Mouse (Mus musculus) lung, postnatal 0 days (tissue): Measurements from ENCODE around the gene Shroom1. TPM values are rescaled to one million over a fixed set of nuclear protein-coding genes. Genes with fewer than 3 reads are reported as not detected.

Experiments used
- ATAC-seq: fragments of 200-750 bp; cut with Nextera tagmentation; 2 replicates; pipeline ENCODE4 v1.8.0; 2017; ENCODE audit warnings: moderate library complexity
- DNase-seq: peaks from one replicate; pipeline ENCODE4 v3.0.0-alpha.2; 2016; ENCODE audit warnings: low spot score
- H3K27ac ChIP-seq: fragments of 300-500 bp; sonication (generic); 2 replicates; pipeline ENCODE4 v1.5.1; 2014; ENCODE audit warnings: antibody characterized with exemption, mild to moderate bottlenecking, low read length, mixed read lengths
- H3K27me3 ChIP-seq: fragments of 300-500 bp; sonication (generic); replicated peaks from 2 replicates; pipeline ENCODE4 v1.6.1; 2014; ENCODE audit warnings: low read length, mixed read lengths; ENCODE audit not compliant: insufficient read depth
- H3K36me3 ChIP-seq: fragments of 300-500 bp; sonication (generic); 2 replicates; pipeline ENCODE4 v1.6.1; 2014; ENCODE audit warnings: low read length, mixed read lengths; ENCODE audit not compliant: insufficient read depth
- H3K4me1 ChIP-seq: fragments of 300-500 bp; sonication (generic); 2 replicates; pipeline ENCODE4 v1.6.1; 2014; ENCODE audit warnings: antibody characterized with exemption, low read depth, low read length, mixed read lengths; ENCODE audit not compliant: insufficient read depth
- H3K4me2 ChIP-seq: fragments of 300-500 bp; sonication (generic); replicated peaks from 2 replicates; pipeline ENCODE4 v1.6.1; 2014; ENCODE audit warnings: low read depth, mild to moderate bottlenecking, low read length, moderate library complexity, mixed read lengths
- H3K4me3 ChIP-seq: fragments of 300-500 bp; sonication (generic); 2 replicates; pipeline ENCODE4 v1.5.1; 2014; ENCODE audit warnings: low read depth, low read length
- H3K9ac ChIP-seq: fragments of 300-500 bp; sonication (generic); replicated peaks from 2 replicates; pipeline ENCODE4 v1.6.1; 2014; ENCODE audit warnings: low read depth, mild to moderate bottlenecking
- H3K9me3 ChIP-seq: fragments of 300-500 bp; sonication (generic); 2 replicates; pipeline ENCODE4 v1.6.1; 2016; ENCODE audit warnings: low read length, mixed read lengths
- CTCF ChIP-seq: IDR thresholded peaks from 2 replicates; pipeline ENCODE4 v1.5.1; 2016; ENCODE audit warnings: antibody characterized with exemption, mild to moderate bottlenecking
- EP300 ChIP-seq: IDR thresholded peaks from 2 replicates; pipeline ENCODE4 v1.6.1; 2016; ENCODE audit warnings: antibody characterized with exemption, mild to moderate bottlenecking, control low read depth
- WGBS: fragments of 180-500 bp; shearing (Covaris S2); extraction: QIAGEN DNeasy Blood & Tissue Kit; methylation state at CpG from one replicate; pipeline ENCODE4 v1.1.7; 2014; 5-methylcytosine and 5-hydroxymethylcytosine counted together
- polyA plus RNA-seq: library from polyadenylated mRNA; unstranded; fragments of >200 nt; fragmentation: Nextera tagmentation; extraction: Ambion mirVana; gene quantifications from 2 replicates; pipeline ENCODE4 v1.2.1, GENCODE M21; 2015

Gene Shroom1
- polyA plus RNA-seq, 1 experiment from 2014 or later: 0.88 TPM

- no peak overlapping the region for H3K4me2 ChIP-seq
- H3K27ac ChIP-seq: no peak overlapping the region
- ATAC-seq (no peak), DNase-seq (no peak)
- peaks cover 14% of the 10 kb centered on the region for H3K27me3 ChIP-seq
- TF ChIP-seq EP300 (no peak), CTCF (no peak)
- no peak overlapping the region for H3K4me3 ChIP-seq
- peaks cover 8% of the 10 kb centered on the region; the same call in 1 of the 2 replicates for H3K4me1 ChIP-seq
- no peaks in the 10 kb centered on the region for H3K36me3 ChIP-seq
- WGBS: 69% methylated on average over 3 of the region's 3 CpGs
- H3K9me3 ChIP-seq: no peaks in the 10 kb centered on the region
- H3K9ac ChIP-seq: no peak overlapping the region
Observed at GRCm38 (mm10) chr11:53460192-53460591, 3.2 kb downstream of the Shroom1 start.

GRCm38 (mm10) chr11:53461727-53462126, 4.7 kb downstream of the Shroom1 start:
- DNase-seq (no peak), ATAC-seq (no peak)
- H3K4me1 ChIP-seq: peaks cover 12% of the 10 kb centered on the region; the same call in 1 of the 2 replicates
- H3K4me2 ChIP-seq: no peak overlapping the region
- no peak overlapping the region for H3K4me3 ChIP-seq
- WGBS: 44% methylated on average over 5 of the region's 5 CpGs
- no peak overlapping the region for H3K9ac ChIP-seq
- TF ChIP-seq CTCF: no peak
- TF ChIP-seq EP300: no peak
- H3K27me3 ChIP-seq: peaks cover 26% of the 10 kb centered on the region
- H3K27ac ChIP-seq: no peak overlapping the region
- no peaks in the 10 kb centered on the region for H3K9me3 ChIP-seq
- H3K36me3 ChIP-seq: no peaks in the 10 kb centered on the region

DNA sequence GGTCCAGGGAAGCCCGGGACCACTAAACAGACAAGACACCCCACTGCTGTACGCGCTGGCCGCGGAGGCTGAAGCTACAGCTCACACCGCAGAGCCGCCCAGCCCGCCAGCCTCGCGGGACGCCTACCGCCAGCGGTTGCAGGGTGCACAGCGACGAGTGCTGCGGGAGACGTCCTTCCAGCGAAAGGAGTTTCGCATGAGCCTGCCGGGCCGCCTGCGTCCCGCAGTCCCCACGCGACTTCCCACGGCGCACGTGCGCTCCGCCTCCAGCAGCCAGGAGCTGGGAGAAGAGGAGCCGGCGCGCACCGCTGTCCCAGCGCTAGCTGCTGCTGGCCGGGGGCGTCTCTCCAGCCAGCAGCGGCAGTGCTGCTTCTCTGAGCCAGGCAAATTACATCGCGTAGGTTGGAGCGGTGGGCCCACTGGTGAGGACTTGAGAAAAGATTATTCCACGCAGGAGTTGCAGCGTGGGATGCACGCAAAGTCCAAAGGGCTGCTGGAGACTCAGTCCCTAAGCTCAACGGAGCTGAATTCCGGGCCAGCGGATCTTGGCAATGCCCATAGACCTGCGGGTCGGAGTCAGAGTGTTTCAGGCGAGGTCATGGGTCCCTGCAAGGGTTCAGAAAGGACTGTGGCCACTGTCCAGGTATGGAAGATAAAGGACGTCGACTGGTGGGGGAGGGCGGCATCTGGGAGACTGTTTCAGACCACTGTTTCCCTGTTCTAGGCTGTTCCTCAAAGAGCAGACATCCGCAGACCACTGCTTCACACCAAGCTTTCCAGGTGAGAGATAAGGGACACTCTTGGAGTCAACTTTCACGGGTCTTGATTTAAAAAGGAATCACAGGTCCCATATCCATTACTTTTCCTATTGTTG, 6.8 kb downstream of the Shroom1 start:
- Histone ChIP-seq H3K9ac (no peak overlapping the region), H3K27ac (no peak overlapping the region), H3K9me3 (no peaks in the 10 kb centered on the region), H3K4me3 (peak overlapping the region; percentile 34), H3K27me3 (peaks cover 26% of the 10 kb centered on the region), H3K36me3 (no peaks in the 10 kb centered on the region), H3K4me2 (peak overlapping the region; percentile 56), H3K4me1 (peaks cover 14% of the 10 kb centered on the region; the same call in 1 of the 2 replicates)
- TF ChIP-seq CTCF (no peak), EP300 (no peak)
- no peak for DNase-seq
- ATAC-seq: no peak
- WGBS: 6% methylated on average over 54 of the region's 55 CpGs

DNA sequence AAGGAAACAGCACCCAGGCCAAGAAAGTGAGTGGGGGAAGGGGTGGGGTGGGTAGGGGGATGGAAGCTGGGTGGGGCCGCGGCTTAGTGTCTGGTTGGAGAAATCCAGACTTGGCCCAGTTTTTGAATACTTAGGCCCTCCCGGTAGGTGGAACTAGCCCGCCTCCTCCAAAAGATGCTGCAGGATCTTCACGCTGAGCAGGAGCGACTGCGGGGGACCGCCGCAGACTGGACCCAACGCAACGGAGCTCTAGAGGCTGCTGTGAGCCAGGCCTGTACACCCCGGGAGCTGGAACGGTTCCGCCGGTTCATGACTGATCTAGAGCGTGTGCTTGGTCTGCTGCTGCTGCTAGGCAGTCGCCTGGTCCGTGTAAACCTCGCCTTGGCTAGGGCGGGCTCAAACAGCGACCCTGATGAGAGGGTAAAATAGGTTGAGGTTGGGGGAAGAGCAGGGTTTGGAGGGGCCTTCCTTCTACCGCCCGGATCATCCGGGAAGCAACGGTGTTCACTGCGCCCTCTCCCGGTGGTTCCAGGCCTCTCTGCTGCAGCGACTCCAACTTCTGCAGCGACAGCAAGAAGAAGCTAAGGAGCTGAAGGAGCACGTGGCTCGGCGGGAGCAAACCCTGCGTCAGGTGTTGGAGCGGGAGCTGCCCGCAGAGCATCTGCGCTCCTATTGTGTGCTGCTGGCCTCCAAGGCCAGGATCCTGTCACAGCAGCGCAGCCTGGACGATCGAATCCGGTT, 9.4 kb downstream of the Shroom1 start:
- peak; percentile 80 for DNase-seq
- peaks cover 14% of the 10 kb centered on the region; the same call in 1 of the 2 replicates for H3K4me1 ChIP-seq
- H3K9me3 ChIP-seq: no peaks in the 10 kb centered on the region
- peaks cover 28% of the 10 kb centered on the region for H3K27me3 ChIP-seq
- peak overlapping the region; percentile 54 for H3K4me2 ChIP-seq
- TF ChIP-seq CTCF: peak; percentile 85
- no peak for TF ChIP-seq EP300
- no peaks in the 10 kb centered on the region for H3K36me3 ChIP-seq
- H3K4me3 ChIP-seq: peak overlapping the region; percentile 16; the same call in 1 of the 2 replicates
- WGBS: 10% methylated on average over 40 of the region's 40 CpGs
- H3K9ac ChIP-seq: 0 out of 2 replicates have a peak overlapping the region, but pooled peaks have one; percentile 26
- peak; percentile 60 for ATAC-seq
- no peak overlapping the region for H3K27ac ChIP-seq

- no peak for TF ChIP-seq EP300
- TF ChIP-seq CTCF: no peak
- H3K27me3 ChIP-seq: peaks cover 29% of the 10 kb centered on the region; the same call in 1 of the 2 replicates
- ATAC-seq (no peak), DNase-seq (no peak)
- 35% methylated on average over 16 of the region's 16 CpGs for WGBS
- no peak overlapping the region for H3K4me3 ChIP-seq
- H3K9me3 ChIP-seq: no peaks in the 10 kb centered on the region
- peak overlapping the region; percentile 3; the same call in 1 of the 2 replicates for H3K4me2 ChIP-seq
- H3K27ac ChIP-seq: no peak overlapping the region
- no peak overlapping the region for H3K9ac ChIP-seq
- 0 out of 2 replicates have a peak, but pooled peaks cover 6% of the 10 kb centered on the region for H3K4me1 ChIP-seq
- H3K36me3 ChIP-seq: no peaks in the 10 kb centered on the region
Observed at GRCm38 (mm10) chr11:53469294-53469967, 12.4 kb downstream of the Shroom1 start.
